Mouse (Mus musculus) midbrain, embryonic 16.5 days (tissue): ENCODE results near the gene Lrrc28. TPM values are rescaled to one million over a fixed set of nuclear protein-coding genes. Genes with fewer than 3 reads are reported as not detected.

Experiments used
- ATAC-seq: fragments of 200-750 bp; cut with Nextera tagmentation; 2 replicates; pipeline ENCODE4 v1.8.0; 2017; ENCODE audit warnings: moderate TSS enrichment
- H3K27ac ChIP-seq: fragments of 300-500 bp; sonication (generic); 2 replicates; pipeline ENCODE4 v1.5.1; 2014; ENCODE audit warnings: mild to moderate bottlenecking, low read length, mixed read lengths
- H3K27me3 ChIP-seq: fragments of 300-500 bp; sonication (generic); 2 replicates; pipeline ENCODE4 v1.6.1; 2014; ENCODE audit warnings: low read depth, low read length, mixed read lengths; ENCODE audit not compliant: control insufficient read depth, insufficient read depth
- H3K36me3 ChIP-seq: fragments of 300-500 bp; sonication (generic); 2 replicates; pipeline ENCODE4 v1.6.1; 2014; ENCODE audit warnings: mild to moderate bottlenecking, low read length, moderate library complexity, mixed read lengths; ENCODE audit not compliant: control insufficient read depth, insufficient read depth
- H3K4me1 ChIP-seq: fragments of 300-500 bp; sonication (generic); 2 replicates; pipeline ENCODE4 v1.6.1; 2014; ENCODE audit warnings: mild to moderate bottlenecking, low read length, mixed read lengths; ENCODE audit not compliant: control insufficient read depth, insufficient read depth
- H3K4me2 ChIP-seq: fragments of 300-500 bp; sonication (generic); 2 replicates; pipeline ENCODE4 v1.6.1; 2014; ENCODE audit warnings: mild to moderate bottlenecking, low read length, mixed read lengths
- H3K4me3 ChIP-seq: fragments of 300-500 bp; sonication (generic); 2 replicates; pipeline ENCODE4 v1.5.1; 2014; ENCODE audit warnings: low read depth, mild to moderate bottlenecking, low read length, moderate library complexity, mixed read lengths
- H3K9ac ChIP-seq: fragments of 300-500 bp; sonication (generic); 2 replicates; pipeline ENCODE4 v1.6.1; 2014; ENCODE audit warnings: low read depth, low read length, mixed read lengths
- H3K9me3 ChIP-seq: fragments of 300-500 bp; sonication (generic); replicated peaks from 2 replicates; pipeline ENCODE4 v1.6.1; 2014; ENCODE audit warnings: mild to moderate bottlenecking, low read length, mixed read lengths; ENCODE audit not compliant: control insufficient read depth, poor library complexity, severe bottlenecking
- WGBS: fragments of 180-500 bp; shearing (Covaris S2); extraction: QIAGEN DNeasy Blood & Tissue Kit; methylation state at CpG from one replicate; pipeline ENCODE4 v1.1.7; 2014; 5-methylcytosine and 5-hydroxymethylcytosine counted together
- polyA plus RNA-seq: library from polyadenylated mRNA; unstranded; fragments of >200 nt; fragmentation: Nextera tagmentation; extraction: Ambion mirVana; gene quantifications from 2 replicates; pipeline ENCODE4 v1.2.1, GENCODE M21; 2015

Lrrc28 gene
- polyA plus RNA-seq: 24.0 and 30.4 TPM in 2 replicates

DNA sequence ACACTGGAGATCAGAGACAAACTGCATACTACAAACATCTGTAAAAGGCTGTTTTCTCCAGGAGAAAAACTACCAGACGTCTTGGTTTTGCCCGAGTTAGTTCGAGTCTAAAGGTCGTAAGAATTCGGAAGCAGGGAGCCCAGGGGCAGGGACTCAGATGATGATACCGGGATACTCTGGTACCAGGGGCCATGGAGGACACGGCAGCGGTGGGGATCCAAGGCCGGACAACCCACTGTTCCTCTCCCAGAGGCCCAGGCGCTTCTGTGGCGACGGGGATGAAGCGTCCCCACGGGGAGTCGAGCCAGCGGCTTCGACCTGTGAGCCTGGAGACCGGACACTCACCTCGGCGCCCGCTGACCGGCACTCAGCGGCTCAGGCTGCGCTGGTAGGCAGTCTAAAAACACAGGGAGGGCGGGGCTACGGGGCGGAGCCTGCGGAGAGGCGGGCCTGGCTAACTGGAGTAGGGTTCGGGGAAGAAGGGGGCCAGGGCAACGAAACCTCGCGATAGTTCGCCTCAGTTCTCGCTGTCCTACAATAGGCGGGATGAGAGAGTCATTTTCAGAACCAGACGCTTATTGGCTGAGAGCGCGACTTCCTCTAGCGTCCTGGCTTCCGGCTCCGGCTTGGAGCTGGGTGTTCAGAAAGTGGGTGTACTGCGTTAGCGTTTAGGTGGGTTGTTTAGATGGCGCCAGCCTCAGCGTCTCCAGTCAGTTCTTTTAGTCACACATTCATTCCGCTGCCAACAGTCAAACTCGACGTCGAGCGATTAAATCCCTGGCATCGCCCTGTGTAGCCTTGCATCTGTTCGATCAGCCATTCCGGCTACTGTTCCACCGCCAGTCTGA lies at the start of gene Lrrc28:
TSS of gene Lrrc28 (minus strand) at position 436 of the 848 bp plus-strand sequence.
- peak within 1 kb of the TSS; percentile 84 for H3K9ac ChIP-seq
- no peaks in the 10 kb centered on the region for H3K27me3 ChIP-seq
- H3K9me3 ChIP-seq: no peaks in the 10 kb centered on the region
- under 1% methylated on average over 55 of the region's 55 CpGs for WGBS
- peak within 1 kb of the TSS; percentile 66 for H3K4me3 ChIP-seq
- peak; percentile 99 for ATAC-seq
- H3K36me3 ChIP-seq: no peaks in the 10 kb centered on the region; the same call in 1 of the 2 replicates
- H3K4me2 ChIP-seq: peak within 1 kb of the TSS; percentile 82
- peak within 1 kb of the TSS; percentile 86 for H3K27ac ChIP-seq
- peaks cover 12% of the 10 kb centered on the region for H3K4me1 ChIP-seq

DNA sequence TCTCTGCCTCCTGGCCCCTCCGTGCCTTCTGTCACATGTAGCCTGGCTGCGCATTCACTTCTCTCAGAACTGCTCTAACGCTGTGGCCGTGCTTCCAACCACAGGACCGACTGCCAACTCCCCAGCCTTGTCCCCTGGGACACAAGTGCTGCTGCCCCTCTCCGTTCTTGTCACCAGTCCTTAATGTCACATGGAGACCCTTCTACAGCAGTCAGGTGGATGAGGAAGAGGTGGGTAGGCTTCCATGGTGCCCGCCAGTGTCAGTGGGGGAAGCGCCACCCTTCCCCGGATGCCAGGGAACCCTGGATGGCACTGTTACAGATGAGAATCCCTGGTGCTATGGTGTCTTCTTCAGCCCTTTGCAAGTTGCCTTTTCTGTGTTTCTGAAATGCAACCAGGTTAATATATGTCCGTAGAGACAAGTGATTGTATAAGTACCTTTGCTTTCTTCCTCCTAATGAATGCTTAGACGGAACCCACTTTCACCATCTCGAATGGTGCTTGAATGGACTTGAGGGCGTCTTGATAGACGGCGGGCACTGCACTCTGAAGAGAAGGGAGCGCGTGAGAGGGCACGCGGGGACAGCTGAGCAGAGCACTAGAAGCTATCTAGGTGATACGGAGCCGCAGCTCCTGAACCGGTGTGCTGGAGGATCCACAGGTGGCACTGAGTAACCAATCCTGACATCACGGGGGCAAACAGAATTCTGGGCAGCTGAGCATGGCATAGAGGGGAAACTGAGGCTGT lies 47.9 kb upstream of the Lrrc28 start:
- Histone ChIP-seq H3K4me3 (no peak overlapping the region), H3K4me1 (no peaks in the 10 kb centered on the region), H3K27ac (no peak overlapping the region), H3K27me3 (no peaks in the 10 kb centered on the region), H3K9ac (no peak overlapping the region), H3K36me3 (no peaks in the 10 kb centered on the region), H3K9me3 (no peaks in the 10 kb centered on the region), H3K4me2 (no peak overlapping the region)
- 94% methylated on average over 23 of the region's 23 CpGs for WGBS
- ATAC-seq: no peak

DNA sequence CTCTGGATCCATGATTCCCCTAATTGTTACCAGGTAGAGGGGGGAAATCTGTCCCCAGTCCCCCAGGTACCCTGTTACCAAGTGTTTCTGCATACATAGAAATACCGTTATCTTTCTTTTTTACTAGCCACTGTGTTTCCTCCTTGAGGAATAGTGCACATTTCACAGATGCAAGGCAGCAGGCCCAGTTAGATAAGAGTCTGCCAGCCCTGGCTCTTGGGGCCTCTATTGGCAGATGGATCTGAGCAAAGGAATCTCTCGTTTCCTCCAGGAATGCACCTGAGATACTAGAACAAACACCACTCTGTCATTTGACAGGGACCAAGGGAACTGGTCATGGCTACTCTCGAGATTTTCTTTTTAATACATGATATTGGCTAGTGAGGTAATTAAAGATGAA lies 47.1 kb upstream of the Lrrc28 start:
- no peak overlapping the region for H3K4me3 ChIP-seq

DNA sequence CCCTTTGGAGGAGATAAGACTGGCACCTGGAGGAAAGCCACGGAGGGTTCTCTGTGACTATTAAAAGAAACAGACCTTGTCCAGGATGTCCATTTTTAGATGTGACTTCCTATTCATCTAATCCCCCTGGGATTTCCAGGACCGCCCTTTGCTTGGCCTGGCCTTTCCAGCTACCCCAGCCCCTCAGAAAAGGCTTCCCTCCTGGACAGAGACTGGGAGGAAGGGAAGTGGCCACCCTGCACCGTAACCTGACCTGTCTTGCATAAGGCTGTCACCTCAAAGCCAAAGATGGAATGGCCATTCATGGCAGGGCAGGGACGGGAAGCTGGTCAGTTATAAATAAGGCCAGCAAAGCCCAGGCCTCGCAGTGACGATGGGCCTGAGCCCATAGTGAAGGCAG lies 46.0 kb upstream of the Lrrc28 start:
- Histone ChIP-seq H3K27ac (no peak overlapping the region), H3K4me3 (no peak overlapping the region), H3K4me2 (no peak overlapping the region), H3K36me3 (no peaks in the 10 kb centered on the region), H3K4me1 (no peaks in the 10 kb centered on the region), H3K9me3 (no peaks in the 10 kb centered on the region), H3K9ac (no peak overlapping the region), H3K27me3 (no peaks in the 10 kb centered on the region)
- no peak for ATAC-seq
- WGBS: 81% methylated on average over 6 of the region's 6 CpGs

More for the DNA sequence above, 47.1 kb upstream of the Lrrc28 start:
- WGBS: 79% methylated on average over 3 of the region's 3 CpGs
- ATAC-seq: no peak
- H3K27ac ChIP-seq: no peak overlapping the region
- no peaks in the 10 kb centered on the region for H3K27me3 ChIP-seq
- no peak overlapping the region for H3K4me2 ChIP-seq
- no peaks in the 10 kb centered on the region for H3K4me1 ChIP-seq
- H3K9me3 ChIP-seq: no peaks in the 10 kb centered on the region
- H3K9ac ChIP-seq: no peak overlapping the region
- H3K36me3 ChIP-seq: no peaks in the 10 kb centered on the region

DNA sequence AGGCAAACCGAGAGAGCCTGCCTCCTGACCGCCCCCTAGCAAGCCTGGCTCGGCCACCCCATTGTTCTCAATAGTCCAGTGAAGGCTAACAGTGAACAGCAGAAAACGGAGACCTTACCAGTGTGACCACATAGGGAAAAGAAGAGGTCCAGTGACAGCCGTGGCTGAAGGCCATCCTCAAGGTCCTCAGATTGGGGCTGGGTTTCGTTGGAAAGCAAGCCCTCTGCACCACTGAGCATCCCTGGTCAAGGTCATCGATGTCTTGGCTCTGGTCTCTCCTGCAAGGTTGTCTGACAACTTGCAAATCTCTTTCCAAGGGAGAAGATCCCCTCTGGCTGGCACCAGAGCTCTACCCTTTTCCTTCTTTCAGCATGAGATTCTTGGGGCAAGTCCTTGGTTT lies 44.7 kb upstream of the Lrrc28 start:
- Histone ChIP-seq H3K4me1 (no peaks in the 10 kb centered on the region), H3K9me3 (no peaks in the 10 kb centered on the region), H3K4me2 (no peak overlapping the region), H3K4me3 (no peak overlapping the region), H3K9ac (no peak overlapping the region), H3K36me3 (no peaks in the 10 kb centered on the region), H3K27me3 (no peaks in the 10 kb centered on the region), H3K27ac (no peak overlapping the region)
- no peak for ATAC-seq
- WGBS: 85% methylated on average over 7 of the region's 7 CpGs

DNA sequence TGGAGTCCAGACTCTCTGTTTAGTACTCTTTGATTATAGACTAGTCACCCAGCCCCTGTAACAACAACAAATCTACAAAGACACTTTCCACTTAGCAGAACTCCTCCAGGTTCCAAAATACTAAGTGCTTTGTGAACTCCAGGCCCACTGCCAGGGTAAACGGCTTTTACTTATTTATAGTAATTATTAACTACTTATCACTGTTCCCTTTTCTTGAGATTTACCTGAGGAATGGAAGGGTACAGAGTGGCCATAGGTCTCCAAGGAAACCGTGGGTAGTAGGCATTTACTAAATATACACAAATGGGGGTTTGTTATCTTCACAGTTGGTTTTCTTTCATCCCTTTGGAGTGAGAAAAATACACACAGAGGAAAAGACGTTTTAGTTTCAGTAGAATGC lies 43.2 kb upstream of the Lrrc28 start:
- Histone ChIP-seq H3K4me3 (no peak overlapping the region), H3K36me3 (no peaks in the 10 kb centered on the region), H3K27ac (no peak overlapping the region; the same call in 1 of the 2 replicates), H3K9ac (no peak overlapping the region), H3K9me3 (no peaks in the 10 kb centered on the region), H3K4me1 (no peaks in the 10 kb centered on the region), H3K4me2 (no peak overlapping the region), H3K27me3 (no peaks in the 10 kb centered on the region)
- 48% methylated on average over 3 of the region's 3 CpGs for WGBS
- ATAC-seq: no peak

DNA sequence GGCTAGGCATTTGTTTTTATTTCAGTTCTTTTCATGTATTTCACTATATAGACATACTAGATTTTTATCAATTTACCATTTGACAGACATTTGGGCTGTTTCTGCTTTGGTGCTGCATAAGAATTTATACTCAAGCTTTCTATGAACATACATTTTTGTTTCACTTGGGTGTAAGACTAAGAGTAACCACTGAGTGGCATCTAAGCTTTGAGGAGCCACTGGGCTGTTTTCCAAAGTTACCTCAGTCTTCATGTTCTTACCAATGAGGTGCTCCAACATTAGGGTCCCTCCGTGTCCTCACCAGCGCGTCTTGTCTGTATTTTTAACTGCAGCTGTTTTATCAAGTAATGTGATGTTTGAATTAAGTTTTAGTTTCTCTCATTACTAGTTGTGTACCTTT lies 41.5 kb upstream of the Lrrc28 start:
- no peak overlapping the region for H3K4me3 ChIP-seq
- H3K27me3 ChIP-seq: no peaks in the 10 kb centered on the region
- no peak overlapping the region for H3K4me2 ChIP-seq
- H3K4me1 ChIP-seq: no peaks in the 10 kb centered on the region
- ATAC-seq: no peak
- no peaks in the 10 kb centered on the region for H3K36me3 ChIP-seq
- no peak overlapping the region for H3K27ac ChIP-seq
- H3K9ac ChIP-seq: no peak overlapping the region
- H3K9me3 ChIP-seq: no peaks in the 10 kb centered on the region
- WGBS: 97% methylated on average over 3 of the region's 3 CpGs

DNA sequence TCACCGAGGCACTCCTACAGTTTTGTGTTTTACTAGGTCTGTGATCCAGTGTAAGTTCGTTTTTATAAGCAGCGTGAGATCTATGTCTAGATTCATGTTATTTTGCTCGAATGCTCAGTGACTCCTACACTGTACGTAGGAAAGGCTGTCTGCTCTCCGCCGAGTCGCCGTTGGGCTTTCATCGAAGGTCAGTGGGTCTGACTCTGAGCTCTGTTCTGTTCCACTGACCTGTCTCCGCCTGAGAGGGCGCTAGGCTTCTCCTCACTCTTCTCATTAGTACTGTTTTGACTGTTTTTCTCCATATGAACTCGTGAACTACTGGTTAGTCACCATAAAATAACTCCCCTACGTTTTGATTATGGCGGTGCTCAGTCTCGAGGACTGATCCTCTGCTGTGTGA lies 37.9 kb upstream of the Lrrc28 start:
- ATAC-seq: no peak
- H3K27me3 ChIP-seq: no peaks in the 10 kb centered on the region

DNA sequence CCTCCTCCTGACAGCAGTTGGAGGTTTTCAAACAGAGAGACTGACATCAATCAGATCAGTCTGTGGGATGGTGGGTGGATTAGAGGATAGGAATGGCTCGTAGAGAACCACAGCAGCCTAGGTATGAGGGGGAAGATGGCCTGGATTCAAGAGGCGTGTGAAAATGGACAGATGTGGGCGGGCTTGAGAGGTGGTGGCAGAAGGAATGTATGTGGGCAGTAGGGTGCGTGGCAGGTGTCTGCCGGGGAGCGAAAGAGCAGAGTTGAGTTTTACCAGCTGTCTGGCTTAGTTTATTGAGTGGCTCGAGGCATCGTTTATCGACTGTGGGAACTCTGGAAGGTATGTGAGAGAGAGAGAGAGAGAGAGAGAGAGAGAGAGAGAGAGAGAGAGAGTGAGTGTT lies 36.0 kb upstream of the Lrrc28 start:
- H3K36me3 ChIP-seq: no peaks in the 10 kb centered on the region
- WGBS: 92% methylated on average over 9 of the region's 9 CpGs
- ATAC-seq: no peak

More for the DNA sequence above, 37.9 kb upstream of the Lrrc28 start:
- no peak overlapping the region for H3K27ac ChIP-seq
- no peaks in the 10 kb centered on the region for H3K4me1 ChIP-seq
- 86% methylated on average over 16 of the region's 16 CpGs for WGBS
- no peaks in the 10 kb centered on the region for H3K36me3 ChIP-seq
- H3K9me3 ChIP-seq: no peaks in the 10 kb centered on the region
- H3K9ac ChIP-seq: no peak overlapping the region
- no peak overlapping the region for H3K4me2 ChIP-seq
- no peak overlapping the region for H3K4me3 ChIP-seq

More for the DNA sequence above, 36.0 kb upstream of the Lrrc28 start:
- Histone ChIP-seq H3K4me1 (no peaks in the 10 kb centered on the region), H3K27me3 (no peaks in the 10 kb centered on the region), H3K27ac (no peak overlapping the region), H3K4me3 (no peak overlapping the region), H3K4me2 (no peak overlapping the region), H3K9me3 (no peaks in the 10 kb centered on the region), H3K9ac (no peak overlapping the region)
